Mouse (Mus musculus) bone marrow macrophage, adult 2 months (primary cell): ENCODE results near the gene Cdh24.

ENCODE experiments used
- CTCF ChIP-seq: IDR thresholded peaks from 2 replicates; pipeline ENCODE4 v1.5.1; 2012; ENCODE audit warnings: low read depth, mild to moderate bottlenecking, low read length, moderate library complexity
- POLR2A ChIP-seq: IDR thresholded peaks from 2 replicates; pipeline ENCODE4 v1.6.1; 2012; ENCODE audit warnings: mild to moderate bottlenecking, low read depth, low read length, borderline replicate concordance

DNA sequence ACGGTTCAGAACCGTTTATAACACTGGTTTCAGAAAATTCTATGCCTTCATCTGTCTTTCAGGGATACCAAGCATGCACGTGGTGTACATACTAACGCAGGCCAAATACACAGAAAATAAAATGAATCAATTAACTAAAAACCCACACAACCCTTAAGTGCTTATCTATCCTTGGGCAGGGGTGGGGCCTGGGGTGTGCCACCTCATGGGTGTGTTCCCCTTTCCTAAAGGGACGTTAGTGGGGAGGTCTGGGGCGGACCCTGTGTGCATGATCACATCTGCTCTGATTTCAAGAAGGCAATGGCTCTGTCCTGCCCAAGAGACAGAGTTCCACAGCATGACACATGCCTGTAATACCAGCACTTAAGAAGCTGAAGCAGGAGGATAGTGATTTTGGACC lies 17.8 kb downstream of the Cdh24 start:
- TF ChIP-seq CTCF (no peak), POLR2A (no peak)
